Mouse (Mus musculus) liver, adult 2 months (tissue): ENCODE results near the gene Ttc39d.

Experiments used
- CTCF ChIP-seq: fragments of 200-500 bp; IDR thresholded peaks from 2 replicates; pipeline ENCODE4 v1.5.1; 2011; ENCODE audit warnings: low read depth, low read length, control low read depth
- POLR2A ChIP-seq: fragments of 200-500 bp; IDR thresholded peaks from 2 replicates; pipeline ENCODE4 v1.6.1; 2011; ENCODE audit warnings: low read length, control low read depth; ENCODE audit not compliant: insufficient read depth; ENCODE audit errors: extremely low read depth

GRCm38 (mm10) chr17:80241594-80241993 is 34.3 kb downstream of the Ttc39d start:
- TF ChIP-seq POLR2A (no peak), CTCF (no peak)
